Mouse (Mus musculus) brain, embryonic 18.5 days (tissue): Measurements from ENCODE around the gene Fbp2.

Experiments
- DNase-seq: peaks from one replicate; pipeline ENCODE4 v3.0.0-alpha.2; 2012; ENCODE audit warnings: low read depth, low spot score

Fbp2 gene

DNA sequence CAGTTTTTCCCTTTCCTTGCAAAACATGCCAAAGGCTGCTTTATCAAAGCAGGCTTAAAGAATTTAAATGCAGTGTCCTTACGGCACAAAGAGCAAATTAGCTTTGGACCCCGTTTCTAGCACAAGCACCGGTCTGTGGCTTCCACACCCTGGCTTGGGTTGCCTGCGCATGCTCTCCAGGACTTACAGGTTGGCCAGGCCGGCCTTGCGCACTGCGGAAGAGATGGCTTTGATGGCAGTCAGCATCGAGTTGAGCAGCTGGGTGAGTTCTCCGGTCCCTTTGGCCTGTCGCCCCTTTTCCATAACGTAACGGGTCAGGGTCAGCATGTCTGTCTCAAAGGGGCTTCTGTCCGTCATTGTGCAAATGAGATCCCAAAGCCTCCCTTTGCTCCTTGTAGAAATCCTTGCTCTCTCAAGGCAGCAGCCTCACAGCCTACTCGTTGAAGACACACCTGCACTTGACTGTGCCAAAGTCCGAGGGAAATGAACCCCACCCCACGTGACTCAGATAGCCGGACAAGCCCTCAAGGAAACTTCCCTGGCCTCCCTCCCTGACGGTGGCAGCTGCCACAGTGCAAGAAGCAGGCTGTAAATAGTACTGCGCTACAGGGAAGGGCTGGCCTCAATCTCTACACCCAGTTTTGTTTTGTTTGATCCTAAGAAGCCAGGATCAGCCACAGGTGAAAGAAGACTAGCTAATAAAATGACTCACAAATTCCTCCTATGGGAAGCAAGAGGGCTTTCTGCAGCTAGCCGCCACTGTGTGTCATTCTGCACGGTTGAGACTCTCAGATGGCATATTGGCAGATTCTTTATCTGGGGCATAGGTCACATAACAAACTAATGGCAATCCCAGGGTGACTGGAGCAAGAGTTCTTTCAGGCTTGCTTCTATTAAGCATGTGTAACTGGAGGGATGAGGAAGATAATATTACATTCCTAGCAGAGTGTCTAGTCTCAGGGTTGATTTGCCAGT is at the start of gene Fbp2:
TSS of gene Fbp2 (minus strand) at position 482 of the 975 bp plus-strand sequence.
- no peak for DNase-seq

DNA sequence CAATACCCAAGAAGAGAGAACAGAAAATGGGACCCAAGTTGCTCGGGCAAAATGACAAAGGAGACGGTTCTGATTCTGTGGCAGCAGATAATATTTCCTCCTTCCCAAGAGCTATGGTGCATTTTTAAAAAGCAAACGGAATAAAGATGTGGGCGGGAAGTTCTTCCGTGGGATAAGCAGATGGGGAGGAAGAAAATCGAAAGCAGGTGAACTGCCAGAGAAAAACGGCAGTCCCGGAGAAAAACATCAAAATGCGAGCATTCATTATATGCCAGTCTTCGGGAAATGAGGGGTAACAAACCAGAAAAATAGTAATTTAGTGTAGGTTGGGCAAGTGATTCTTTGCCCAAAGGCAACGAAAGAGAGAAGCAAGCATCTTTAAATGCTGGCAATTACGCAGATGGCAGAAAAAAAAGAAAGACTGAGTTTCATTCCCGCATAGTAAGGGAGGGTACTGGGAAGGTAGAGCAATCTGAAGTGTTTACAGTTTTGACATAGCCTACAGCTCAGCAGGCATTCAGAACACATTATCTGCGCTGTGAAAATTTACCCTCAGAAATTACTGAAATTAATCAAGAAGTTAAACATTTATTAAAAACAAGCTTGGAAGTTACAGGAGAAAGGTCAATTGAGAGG is 49.4 kb upstream of the Fbp2 start:
- no peak for DNase-seq

- no peak for DNase-seq
Measured at GRCm38 (mm10) chr13:62901139-62901538, 42.9 kb upstream of the Fbp2 start.

- DNase-seq: peak; percentile 30
Measured at GRCm38 (mm10) chr13:62897927-62898646, 39.9 kb upstream of the Fbp2 start.

- no peak for DNase-seq
Measured at GRCm38 (mm10) chr13:62893044-62893842, 35.0 kb upstream of the Fbp2 start.

- DNase-seq: no peak
Measured at GRCm38 (mm10) chr13:62889311-62889710, 31.1 kb upstream of the Fbp2 start.

DNA sequence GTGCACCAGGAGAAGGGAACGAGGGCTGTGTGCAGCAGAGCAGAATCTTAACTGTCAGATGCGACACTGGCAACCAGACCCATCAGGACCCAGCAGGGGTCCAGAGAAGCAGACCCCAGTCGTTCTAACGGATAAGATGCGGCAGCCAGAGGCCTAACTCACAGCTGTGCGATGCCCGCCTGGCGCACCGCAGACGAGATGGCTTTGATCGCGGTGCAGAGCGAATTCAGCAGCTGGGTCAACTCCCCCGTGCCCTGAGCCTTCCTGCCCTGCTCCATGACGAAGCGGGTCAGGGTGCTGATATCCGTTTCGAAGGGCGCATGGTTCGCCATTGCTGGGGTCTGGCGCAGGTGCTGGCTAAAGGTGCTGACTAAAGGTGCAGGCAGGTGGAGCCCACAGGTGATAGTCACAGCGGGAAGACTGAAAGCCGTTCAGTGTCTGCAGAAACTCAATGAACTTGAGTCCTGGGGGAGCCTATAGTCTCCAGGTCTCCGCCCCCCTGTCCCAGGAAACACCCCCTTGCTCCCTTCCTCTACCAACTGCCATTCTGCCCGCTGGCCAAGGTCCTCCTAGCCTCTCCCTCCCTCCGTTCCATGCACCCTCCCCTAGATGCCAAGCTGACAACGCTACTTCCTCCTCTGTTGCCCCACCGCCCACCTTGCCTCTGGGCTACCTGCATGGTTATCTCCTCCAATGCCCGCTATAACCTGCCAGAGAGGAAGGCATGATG is 29.7 kb upstream of the Fbp2 start, which contains the start of gene Fbp1:
TSS of gene Fbp1 (minus strand) at position 571 of the 730 bp plus-strand sequence.
- DNase-seq: no peak

GRCm38 (mm10) chr13:62884536-62884935 is 26.3 kb upstream of the Fbp2 start:
- no peak for DNase-seq

- DNase-seq: no peak
Measured at GRCm38 (mm10) chr13:62883925-62884324, 25.7 kb upstream of the Fbp2 start.

DNA sequence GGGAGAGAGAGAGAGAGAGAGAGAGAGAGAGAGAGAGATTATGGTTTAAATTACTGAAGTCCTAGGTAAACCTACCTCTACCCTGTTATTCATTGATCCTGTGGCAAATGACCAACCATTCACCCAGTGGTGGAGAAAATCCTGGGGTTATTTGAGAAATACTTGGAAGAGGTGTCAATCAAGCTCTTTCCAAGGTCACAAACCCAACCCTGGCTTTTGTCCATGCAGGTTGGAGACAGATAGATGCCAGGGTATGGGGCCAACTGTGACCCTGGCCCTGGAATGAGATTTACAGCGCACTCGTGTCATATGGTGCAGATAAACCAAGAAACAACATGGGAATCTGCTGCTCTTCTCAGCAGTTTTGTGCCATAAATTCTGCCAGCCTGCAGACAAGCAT is 25.2 kb upstream of the Fbp2 start:
- DNase-seq: no peak

- no peak for DNase-seq
Measured at GRCm38 (mm10) chr13:62882856-62883255, 24.6 kb upstream of the Fbp2 start.

DNA sequence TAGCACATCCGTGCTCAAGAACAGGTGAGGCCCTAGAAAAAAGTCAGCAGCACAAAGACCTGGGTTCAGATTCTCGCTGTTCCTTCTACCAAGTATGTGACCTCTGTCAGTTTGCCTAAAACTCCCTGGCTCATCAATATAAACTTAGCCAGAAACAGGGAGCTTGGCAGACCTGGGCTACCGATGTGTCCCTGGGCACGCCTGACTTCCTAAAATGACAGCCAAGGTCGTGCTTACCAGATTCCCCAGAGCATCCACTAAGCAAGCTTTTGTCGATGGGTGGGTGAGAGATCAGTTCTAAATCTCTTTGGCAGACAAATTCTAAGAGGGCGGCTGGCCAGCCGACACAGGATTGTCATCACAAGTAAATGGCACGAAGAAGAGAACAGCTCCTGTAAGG is 23.1 kb upstream of the Fbp2 start:
- DNase-seq: no peak

DNA sequence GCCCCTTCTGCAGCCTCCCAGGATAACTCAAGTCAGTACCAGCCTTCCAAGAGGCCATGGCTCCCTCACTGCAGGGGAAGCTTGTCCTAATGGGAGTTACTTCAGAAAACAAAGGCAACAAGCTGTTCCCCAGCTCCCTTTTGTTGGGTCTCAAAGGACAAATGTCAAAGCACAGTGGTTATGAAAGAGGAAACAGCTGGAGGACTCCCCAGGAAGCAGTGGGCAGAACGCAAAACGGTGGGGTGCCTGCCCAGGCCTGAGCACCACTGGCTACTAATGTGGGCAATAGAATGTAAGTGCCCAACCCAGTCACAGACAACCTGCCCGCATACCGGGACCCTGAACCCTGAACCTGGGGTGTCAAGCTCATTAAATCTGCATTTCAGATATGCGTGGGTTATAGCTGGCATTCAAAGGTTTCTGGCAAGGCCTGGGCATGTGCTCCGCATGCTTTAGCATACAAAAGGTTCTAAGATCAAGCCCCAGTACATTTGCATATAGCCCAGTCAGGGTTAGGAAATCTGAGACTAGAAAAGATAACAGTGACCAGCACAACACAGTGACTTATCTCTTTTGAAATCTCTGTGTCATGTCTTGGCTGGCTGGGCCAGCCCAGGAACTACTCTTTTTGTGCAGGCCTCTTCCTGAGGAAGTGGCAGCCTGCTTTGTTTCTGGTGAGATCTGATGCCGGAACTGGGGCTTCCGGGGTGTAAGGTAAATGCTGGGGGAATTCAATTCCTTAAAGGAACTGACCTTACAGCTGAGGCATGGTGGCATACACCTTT is 21.8 kb upstream of the Fbp2 start:
- no peak for DNase-seq

DNA sequence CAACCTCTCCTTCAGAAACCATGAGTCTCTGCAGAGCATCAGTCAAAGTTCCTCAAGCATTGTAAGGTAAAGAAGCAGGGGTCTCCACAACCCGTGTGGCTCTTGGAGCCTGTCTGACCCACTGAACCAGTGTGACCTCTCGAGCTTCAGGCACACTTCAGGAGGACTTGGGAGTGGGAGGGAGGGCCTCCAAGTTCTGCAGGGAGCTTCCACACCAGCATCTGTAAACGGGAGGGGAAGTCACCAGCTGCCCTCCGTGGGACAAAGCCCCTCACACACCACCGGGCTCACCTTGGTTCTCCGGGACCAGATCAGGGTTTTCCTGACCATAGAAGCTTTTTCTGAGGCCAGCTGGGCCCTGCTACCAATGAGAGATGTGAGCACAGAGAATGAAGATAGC is 21.2 kb upstream of the Fbp2 start:
- no peak for DNase-seq

- DNase-seq: no peak
Measured at GRCm38 (mm10) chr13:62877247-62877646, 19.0 kb upstream of the Fbp2 start.

DNA sequence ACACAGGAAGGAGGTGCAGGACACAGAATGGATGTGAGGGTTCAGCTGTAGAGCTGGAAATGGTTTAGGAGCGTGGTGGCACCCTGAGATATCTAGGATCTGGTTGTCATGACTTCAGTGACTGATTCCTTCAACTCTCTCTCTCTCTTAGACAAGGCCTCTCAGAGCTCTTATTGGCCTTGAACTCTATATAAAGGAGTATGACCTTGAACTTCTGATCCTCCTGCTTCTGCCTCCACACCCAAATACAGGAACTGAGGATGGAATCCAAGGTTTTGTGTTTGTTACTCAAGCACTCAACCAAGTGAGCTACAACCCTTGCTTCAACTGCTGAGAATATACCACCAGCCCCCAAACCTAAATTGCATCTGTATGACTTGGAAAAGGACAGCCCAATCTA is 17.9 kb upstream of the Fbp2 start:
- DNase-seq: no peak

DNA sequence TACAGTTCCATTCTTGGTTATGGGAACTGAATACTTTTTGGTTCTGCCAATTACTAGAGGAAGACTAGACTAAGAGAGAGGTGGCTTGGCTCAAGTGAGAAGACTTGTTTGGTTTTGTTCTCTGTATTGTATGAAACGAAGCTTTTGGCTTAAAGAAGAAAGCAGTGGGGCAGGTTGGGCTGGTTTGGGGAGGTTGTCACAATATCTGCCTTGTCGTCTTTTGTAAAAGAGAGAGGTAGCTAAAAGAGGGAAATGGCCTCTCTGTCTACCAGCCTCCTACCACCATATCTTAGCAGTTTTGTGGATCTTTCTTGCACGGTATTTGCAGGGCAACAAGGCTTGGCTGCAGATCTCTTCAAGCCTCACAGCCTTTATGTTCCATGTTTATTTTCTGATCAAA is 14.0 kb upstream of the Fbp2 start:
- DNase-seq: no peak

DNA sequence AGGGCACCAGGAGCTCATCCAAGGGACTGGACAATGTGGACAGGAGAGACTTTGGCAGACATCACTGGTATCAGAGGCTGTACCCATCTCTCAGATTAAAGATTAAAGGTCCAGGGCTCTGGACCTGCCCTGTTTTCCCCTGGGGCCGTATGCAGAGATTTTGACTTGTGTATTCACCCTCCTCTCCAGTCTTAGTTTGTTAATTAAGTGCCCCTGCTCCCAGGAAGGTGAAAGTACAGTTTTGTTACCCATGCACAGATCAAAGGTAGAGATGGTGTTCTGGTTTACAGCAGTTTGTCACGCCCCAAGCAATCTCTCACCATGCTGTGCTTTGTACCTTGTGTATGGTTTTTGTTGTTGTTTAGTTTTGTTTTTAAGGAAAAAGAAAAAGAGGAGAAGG is 12.4 kb upstream of the Fbp2 start:
- DNase-seq: no peak

GRCm38 (mm10) chr13:62866817-62867216 is 8.6 kb upstream of the Fbp2 start:
- no peak for DNase-seq
